Mouse (Mus musculus): ENCODE results near the gene Pet100. TPM values are rescaled to one million over a fixed set of nuclear protein-coding genes. Genes with fewer than 3 reads are reported as not detected.

The Pet100 gene
- polyA plus RNA-seq, 1 experiment = 36.1 TPM

DNA sequence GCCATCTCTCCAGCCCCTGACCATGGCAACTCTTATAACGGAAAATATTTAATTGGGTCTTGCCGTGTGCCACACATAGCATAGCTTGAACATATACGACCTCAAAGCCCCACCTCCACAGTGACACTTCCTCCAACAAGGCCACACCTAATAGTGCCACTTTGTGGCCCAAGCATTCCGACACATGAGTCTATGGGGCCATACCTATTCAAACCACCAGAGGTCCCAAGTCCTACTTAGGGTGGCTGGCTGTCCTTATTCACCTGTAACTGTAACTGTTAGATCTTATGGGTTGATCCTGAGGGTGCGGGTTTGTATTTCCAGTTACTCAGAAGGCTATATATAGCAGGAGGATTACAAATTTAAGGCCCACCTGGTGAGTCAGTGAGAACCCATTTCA is 6.7 kb downstream of the Pet100 start:
- TF ChIP-seq POLR2A (IDR thresholded peaks at IDR 0.05; ENCODE audit: borderline replicate concordance, extremely low read depth, insufficient read depth, insufficient read length, poor library complexity, severe bottlenecking) (no peak), CTCF (IDR thresholded peaks at IDR 0.05; ENCODE audit: borderline replicate concordance, extremely low read depth, insufficient read depth, insufficient read length) (peak; percentile 43; the same call in 1 of the 2 replicates)
- peak; percentile 36 for DNase-seq (ENCODE audit: low read depth)

DNA sequence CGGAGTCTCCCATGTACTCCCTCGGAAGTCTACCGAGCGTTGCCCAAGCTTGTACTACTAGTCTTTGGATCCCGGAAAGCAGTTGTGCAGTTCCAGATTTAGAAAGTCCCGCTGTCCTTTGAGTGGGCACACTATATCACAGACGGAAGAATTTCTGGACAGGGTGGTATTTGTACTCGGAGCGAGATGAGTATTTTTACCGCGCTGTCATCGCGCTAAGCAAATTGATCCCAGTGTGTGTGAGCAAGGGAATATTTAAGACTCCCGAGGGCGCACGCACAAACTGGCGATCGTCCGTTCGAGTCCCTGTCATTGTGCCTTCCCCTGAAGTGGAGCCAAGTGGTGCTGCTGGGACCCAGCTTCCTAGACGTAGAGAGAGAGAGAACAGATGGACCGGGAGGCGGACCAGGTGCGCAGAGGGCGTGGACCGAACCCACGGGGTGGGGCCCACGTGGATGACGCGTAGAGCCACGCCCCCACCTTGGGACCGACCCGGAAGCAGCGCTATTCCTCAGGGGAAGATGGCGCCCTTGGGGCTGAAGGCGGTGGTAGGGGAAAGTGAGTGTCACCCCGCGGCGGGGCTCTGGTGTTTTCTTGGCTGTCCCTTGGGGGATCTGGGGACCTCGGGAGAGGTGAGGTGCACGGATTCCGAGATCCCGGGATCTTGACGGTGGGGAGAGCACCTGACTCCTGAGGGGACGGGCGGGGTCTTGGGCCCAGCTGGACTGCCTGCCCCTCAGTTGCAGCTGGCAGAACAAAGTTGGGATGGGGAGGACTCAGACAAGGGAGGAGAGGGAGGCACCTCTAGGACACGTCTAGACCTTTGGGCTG is 9.5 kb downstream of the Pet100 start, which contains the start of gene Stxbp2:
TSS of gene Stxbp2 (plus strand) at position 309 of the 831 bp plus-strand sequence.
- peak; percentile 73 for DNase-seq (ENCODE audit: low read depth)
- TF ChIP-seq POLR2A (IDR thresholded peaks at IDR 0.05; ENCODE audit: borderline replicate concordance, extremely low read depth, insufficient read depth, insufficient read length, poor library complexity, severe bottlenecking) (peak; percentile 19; the same call in 1 of the 2 replicates), CTCF (IDR thresholded peaks at IDR 0.05; ENCODE audit: borderline replicate concordance, extremely low read depth, insufficient read depth, insufficient read length) (no peak)

DNA sequence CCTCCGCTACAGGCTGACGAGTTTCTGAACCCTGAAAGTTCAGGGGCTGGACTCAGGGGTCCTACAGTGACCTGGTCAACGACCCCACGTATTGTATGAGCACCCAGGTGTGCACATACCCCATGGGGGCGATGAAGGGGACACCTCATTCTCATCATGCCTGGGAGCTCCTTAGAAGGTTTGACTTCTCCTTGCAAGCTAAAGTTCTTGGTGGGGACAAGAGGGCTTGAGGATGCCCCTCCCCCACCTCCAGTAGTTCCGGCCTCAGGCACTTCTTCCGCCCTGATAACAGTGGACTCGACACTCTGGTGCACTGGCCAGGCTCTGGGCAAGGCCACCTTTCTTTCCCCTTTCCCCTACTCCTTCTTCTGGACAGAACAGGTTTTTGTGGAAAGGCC is 10.1 kb downstream of the Pet100 start:
- TF ChIP-seq POLR2A (IDR thresholded peaks at IDR 0.05; ENCODE audit: borderline replicate concordance, extremely low read depth, insufficient read depth, insufficient read length, poor library complexity, severe bottlenecking) (no peak), CTCF (IDR thresholded peaks at IDR 0.05; ENCODE audit: borderline replicate concordance, extremely low read depth, insufficient read depth, insufficient read length) (no peak)
- no peak for DNase-seq (ENCODE audit: low read depth)

DNA sequence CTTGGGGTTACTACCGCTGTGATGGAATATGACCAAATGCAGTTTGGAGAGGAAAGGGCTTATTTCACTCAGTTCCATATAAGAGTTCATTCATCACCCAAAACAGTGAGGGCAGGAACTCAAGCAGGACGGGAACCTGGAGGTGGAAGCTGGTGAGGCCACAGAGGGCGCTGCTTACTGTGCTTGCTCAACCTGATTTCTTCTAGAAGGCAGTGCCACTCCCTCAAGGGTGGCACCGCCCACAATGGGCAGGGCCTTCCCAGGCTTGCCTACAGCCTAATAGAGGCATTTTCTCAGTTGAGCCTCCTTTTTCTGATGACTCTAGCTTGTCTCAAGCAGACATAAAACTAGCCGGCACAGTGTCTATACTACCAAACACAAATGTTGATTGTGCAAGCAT is 24.5 kb downstream of the Pet100 start:
- TF ChIP-seq CTCF (IDR thresholded peaks at IDR 0.05; ENCODE audit: borderline replicate concordance, extremely low read depth, insufficient read depth, insufficient read length) = no peak
- TF ChIP-seq POLR2A (IDR thresholded peaks at IDR 0.05; ENCODE audit: borderline replicate concordance, extremely low read depth, insufficient read depth, insufficient read length, poor library complexity, severe bottlenecking) = no peak
- no peak for DNase-seq (ENCODE audit: low read depth)

DNA sequence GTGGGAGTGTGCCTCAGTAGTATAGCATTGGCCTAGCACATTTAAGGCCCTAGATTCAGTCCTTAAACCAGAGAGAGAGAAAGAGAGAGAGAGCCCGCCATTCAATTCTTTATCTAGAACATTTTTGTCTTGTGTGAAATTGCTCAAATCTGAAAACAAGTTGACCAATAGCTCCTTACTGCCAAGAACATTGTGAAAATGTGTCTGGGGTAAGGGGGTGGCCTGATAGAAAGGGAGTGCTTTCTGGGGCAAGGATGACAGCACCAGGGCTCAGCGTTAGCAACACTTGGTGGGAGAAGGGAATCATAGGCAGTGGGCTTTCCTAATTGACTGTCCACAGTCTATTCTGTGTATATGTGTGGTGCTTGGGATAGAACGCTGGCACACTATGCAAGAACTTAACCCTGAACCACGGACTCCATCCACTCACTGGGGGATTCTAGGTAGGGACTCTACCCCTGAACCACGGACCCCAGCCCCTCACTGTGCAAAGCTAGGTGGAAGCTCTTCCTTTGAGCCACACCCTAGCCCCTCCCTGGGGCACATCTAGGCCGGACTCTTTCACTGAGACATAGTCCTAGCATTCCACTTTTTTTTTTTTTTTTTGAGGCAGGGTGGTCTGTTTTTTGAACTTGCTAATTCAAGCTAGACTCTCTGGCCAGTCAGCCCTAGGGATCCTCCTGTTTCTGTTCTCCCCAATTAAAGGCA is 25.6 kb downstream of the Pet100 start:
- TF ChIP-seq CTCF (IDR thresholded peaks at IDR 0.05; ENCODE audit: borderline replicate concordance, extremely low read depth, insufficient read depth, insufficient read length) = no peak
- no peak for TF ChIP-seq POLR2A (IDR thresholded peaks at IDR 0.05; ENCODE audit: borderline replicate concordance, extremely low read depth, insufficient read depth, insufficient read length, poor library complexity, severe bottlenecking)
- no peak for DNase-seq (ENCODE audit: low read depth)

- no peak for TF ChIP-seq CTCF (IDR thresholded peaks at IDR 0.05; ENCODE audit: borderline replicate concordance, extremely low read depth, insufficient read depth, insufficient read length)
- no peak for TF ChIP-seq POLR2A (IDR thresholded peaks at IDR 0.05; ENCODE audit: borderline replicate concordance, extremely low read depth, insufficient read depth, insufficient read length, poor library complexity, severe bottlenecking)
- DNase-seq (ENCODE audit: low read depth) = no peak
Observed at GRCm38 (mm10) chr8:3647561-3647960, 26.2 kb downstream of the Pet100 start.

GRCm38 (mm10) chr8:3648268-3648667 is 26.9 kb downstream of the Pet100 start:
- TF ChIP-seq POLR2A (IDR thresholded peaks at IDR 0.05; ENCODE audit: borderline replicate concordance, extremely low read depth, insufficient read depth, insufficient read length, poor library complexity, severe bottlenecking) (no peak), CTCF (IDR thresholded peaks at IDR 0.05; ENCODE audit: borderline replicate concordance, extremely low read depth, insufficient read depth, insufficient read length) (no peak)
- DNase-seq (ENCODE audit: low read depth) = no peak

DNA sequence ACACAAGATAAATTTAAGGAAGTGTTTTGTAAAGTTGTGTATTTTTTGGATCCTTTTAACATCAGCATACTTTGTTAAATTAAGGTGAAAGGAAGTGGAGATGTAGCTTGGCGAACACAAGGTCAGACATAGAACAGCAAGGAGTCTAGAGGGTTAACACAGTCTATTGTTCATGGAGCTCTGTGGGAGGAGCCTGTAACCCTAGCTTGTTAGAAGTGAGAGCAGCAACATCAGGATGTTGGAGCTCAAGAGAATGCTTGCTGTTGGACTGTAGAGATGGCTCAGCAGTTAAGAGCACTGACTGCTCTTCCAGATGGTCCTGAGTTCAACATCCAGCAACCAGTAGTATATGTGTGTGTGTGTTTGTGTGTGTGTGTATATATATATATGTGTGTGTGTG is 27.6 kb downstream of the Pet100 start:
- DNase-seq (ENCODE audit: low read depth) = no peak
- no peak for TF ChIP-seq POLR2A (IDR thresholded peaks at IDR 0.05; ENCODE audit: borderline replicate concordance, extremely low read depth, insufficient read depth, insufficient read length, poor library complexity, severe bottlenecking)
- TF ChIP-seq CTCF (IDR thresholded peaks at IDR 0.05; ENCODE audit: borderline replicate concordance, extremely low read depth, insufficient read depth, insufficient read length) = no peak

- DNase-seq (ENCODE audit: low read depth) = no peak
- TF ChIP-seq POLR2A (IDR thresholded peaks at IDR 0.05; ENCODE audit: borderline replicate concordance, extremely low read depth, insufficient read depth, insufficient read length, poor library complexity, severe bottlenecking) = no peak
- TF ChIP-seq CTCF (IDR thresholded peaks at IDR 0.05; ENCODE audit: borderline replicate concordance, extremely low read depth, insufficient read depth, insufficient read length) = no peak
Observed at GRCm38 (mm10) chr8:3652845-3653244, 31.5 kb downstream of the Pet100 start.

DNA sequence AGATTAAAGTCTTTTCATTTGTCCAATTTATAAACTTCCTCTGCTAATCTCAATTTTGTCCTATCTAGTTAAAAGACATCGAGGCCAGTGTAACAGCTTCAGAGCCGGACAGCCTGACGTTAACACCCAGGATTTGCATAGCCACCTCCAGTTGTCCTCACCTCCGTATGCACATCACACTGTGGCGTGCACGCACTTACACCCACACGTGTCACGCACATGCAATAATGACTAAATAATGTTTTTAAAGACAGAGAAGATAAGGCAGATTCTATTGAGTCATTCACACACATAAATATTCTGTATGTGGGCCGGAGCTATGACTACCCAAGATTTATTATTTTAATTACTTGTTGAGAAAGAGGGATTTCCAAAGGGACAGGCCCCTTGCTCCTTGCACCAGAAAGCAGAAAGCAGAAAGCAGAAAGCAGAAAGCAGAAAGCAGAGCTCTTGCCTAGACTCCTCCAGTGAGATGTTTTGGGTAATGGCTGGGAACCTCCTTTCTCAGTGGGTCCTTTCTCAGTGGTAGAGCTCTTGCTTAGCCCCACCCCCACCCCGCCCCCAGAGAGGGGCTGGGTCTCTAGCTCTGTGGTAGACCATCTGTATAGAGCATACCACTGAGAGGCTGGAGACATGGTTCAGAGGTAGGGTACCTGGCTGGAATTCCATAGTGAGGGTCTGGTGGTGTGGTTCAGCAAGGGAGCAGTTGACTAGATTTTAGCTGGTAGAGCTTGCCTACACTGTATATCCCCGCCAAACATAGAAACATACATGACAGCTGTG is 33.6 kb downstream of the Pet100 start:
- TF ChIP-seq POLR2A (IDR thresholded peaks at IDR 0.05; ENCODE audit: borderline replicate concordance, extremely low read depth, insufficient read depth, insufficient read length, poor library complexity, severe bottlenecking) = no peak
- no peak for TF ChIP-seq CTCF (IDR thresholded peaks at IDR 0.05; ENCODE audit: borderline replicate concordance, extremely low read depth, insufficient read depth, insufficient read length)

GRCm38 (mm10) chr8:3655526-3655925 is 34.2 kb downstream of the Pet100 start, which contains the start of gene Retn:
TSS of gene Retn (plus strand) at chr8:3655770.
- no peak for DNase-seq (ENCODE audit: low read depth)

More for the DNA sequence above, 33.6 kb downstream of the Pet100 start:
- no peak for DNase-seq (ENCODE audit: low read depth)

More at GRCm38 (mm10) chr8:3655526-3655925, 34.2 kb downstream of the Pet100 start, which contains the start of gene Retn:
- TF ChIP-seq CTCF (IDR thresholded peaks at IDR 0.05; ENCODE audit: borderline replicate concordance, extremely low read depth, insufficient read depth, insufficient read length) (no peak), POLR2A (IDR thresholded peaks at IDR 0.05; ENCODE audit: borderline replicate concordance, extremely low read depth, insufficient read depth, insufficient read length, poor library complexity, severe bottlenecking) (no peak)

Measured in brain, embryonic 14.5 days (tissue).